Mouse (Mus musculus) intestine, embryonic 14.5 days (tissue): ENCODE results near the gene Ints11. TPM values are rescaled to one million over a fixed set of nuclear protein-coding genes. Genes with fewer than 3 reads are reported as not detected.

ENCODE experiments used
- ATAC-seq: fragments of 200-750 bp; cut with Nextera tagmentation; replicated peaks from 2 replicates; pipeline ENCODE4 v1.8.0; 2017; ENCODE audit warnings: low read depth, moderate number of reproducible peaks, moderate TSS enrichment, moderate library complexity; ENCODE audit not compliant: low FRiP score, low TSS enrichment
- DNase-seq: peaks from one replicate; pipeline ENCODE4 v3.0.0-alpha.2; 2018; ENCODE audit warnings: low spot score
- H3K27ac ChIP-seq: fragments of 300-500 bp; sonication (generic); 2 replicates; pipeline ENCODE4 v1.5.1; 2014; ENCODE audit warnings: low read depth, mild to moderate bottlenecking, control low read depth
- H3K27me3 ChIP-seq: fragments of 300-500 bp; sonication (generic); replicated peaks from 2 replicates; pipeline ENCODE4 v1.6.1; 2014; ENCODE audit warnings: low read length, control low read depth; ENCODE audit not compliant: control insufficient read depth, insufficient read depth
- H3K36me3 ChIP-seq: fragments of 300-500 bp; sonication (generic); 2 replicates; pipeline ENCODE4 v1.6.1; 2014; ENCODE audit warnings: low read length, control low read depth; ENCODE audit not compliant: control insufficient read depth, insufficient read depth
- H3K4me1 ChIP-seq: fragments of 300-500 bp; sonication (generic); replicated peaks from 2 replicates; pipeline ENCODE4 v1.6.1; 2014; ENCODE audit warnings: low read length, control low read depth, mixed read lengths; ENCODE audit not compliant: control insufficient read depth, insufficient read depth
- H3K4me2 ChIP-seq: fragments of 300-500 bp; sonication (generic); 2 replicates; pipeline ENCODE4 v1.6.1; 2014; ENCODE audit warnings: low read length
- H3K4me3 ChIP-seq: fragments of 300-500 bp; sonication (generic); 2 replicates; pipeline ENCODE4 v1.5.1; 2014; ENCODE audit warnings: low read depth, low read length, control low read depth, mixed read lengths
- H3K9ac ChIP-seq: fragments of 300-500 bp; sonication (generic); 2 replicates; pipeline ENCODE4 v1.6.1; 2014; ENCODE audit warnings: mild to moderate bottlenecking, low read length
- H3K9me3 ChIP-seq: fragments of 300-500 bp; sonication (generic); 2 replicates; pipeline ENCODE4 v1.6.1; 2016; ENCODE audit warnings: low read length, control low read depth; ENCODE audit not compliant: control insufficient read depth
- WGBS: fragments of 180-500 bp; shearing (Covaris S2); extraction: QIAGEN DNeasy Blood & Tissue Kit; methylation state at CpG from one replicate; pipeline ENCODE4 v1.1.7; 2014; 5-methylcytosine and 5-hydroxymethylcytosine counted together
- polyA plus RNA-seq: library from polyadenylated mRNA; unstranded; fragments of >200 nt; fragmentation: Nextera tagmentation; extraction: Ambion mirVana; gene quantifications from 2 replicates; pipeline ENCODE4 v1.2.1, GENCODE M21; 2014

Ints11 gene
- polyA plus RNA-seq: 69.3 and 76.4 TPM in 2 replicates

GRCm38 (mm10) chr4:155869317-155870033 is at the start of gene Ints11, which contains the start of gene Cptp:
Ints11 (plus strand) TSS chr4:155869546.
Cptp (minus strand) TSS chr4:155869440.
- H3K9me3 ChIP-seq: no peaks in the 10 kb centered on the region
- H3K36me3 ChIP-seq: peaks cover 47% of the 10 kb centered on the region
- peaks cover 17% of the 10 kb centered on the region for H3K4me1 ChIP-seq
- H3K4me2 ChIP-seq: peak within 1 kb of the TSS; percentile 88
- under 1% methylated on average over 63 of the region's 63 CpGs for WGBS
- ATAC-seq (peak; percentile 94), DNase-seq (peak; percentile 94)
- peak within 1 kb of the TSS; percentile 73 for H3K4me3 ChIP-seq
- H3K27me3 ChIP-seq: no peaks in the 10 kb centered on the region
- peak within 1 kb of the TSS; percentile 71 for H3K9ac ChIP-seq
- peak within 1 kb of the TSS; percentile 54 for H3K27ac ChIP-seq

GRCm38 (mm10) chr4:155821025-155821424 is 48.3 kb upstream of the Ints11 start:
- Histone ChIP-seq H3K27me3 (no peaks in the 10 kb centered on the region), H3K9me3 (no peaks in the 10 kb centered on the region), H3K4me3 (no peak overlapping the region), H3K9ac (no peak overlapping the region), H3K36me3 (peaks cover 97% of the 10 kb centered on the region), H3K27ac (no peak overlapping the region), H3K4me1 (no peaks in the 10 kb centered on the region), H3K4me2 (no peak overlapping the region)
- ATAC-seq: no peak
- 72% methylated on average over 7 of the region's 7 CpGs for WGBS
- no peak for DNase-seq

- Histone ChIP-seq H3K27ac (no peak overlapping the region), H3K9ac (no peak overlapping the region), H3K36me3 (peaks cover 90% of the 10 kb centered on the region), H3K27me3 (no peaks in the 10 kb centered on the region), H3K4me3 (no peak overlapping the region), H3K9me3 (no peaks in the 10 kb centered on the region), H3K4me2 (no peak overlapping the region), H3K4me1 (no peaks in the 10 kb centered on the region)
- 94% methylated on average over 16 of the region's 16 CpGs for WGBS
- DNase-seq: no peak
- ATAC-seq: no peak
These were observed 45.9 kb upstream of the Ints11 start for GRCm38 (mm10) chr4:155823443-155823842.

GRCm38 (mm10) chr4:155829866-155830265 is 39.5 kb upstream of the Ints11 start:
- peaks cover 19% of the 10 kb centered on the region for H3K4me1 ChIP-seq
- no peaks in the 10 kb centered on the region for H3K9me3 ChIP-seq
- WGBS: 92% methylated on average over 4 of the region's 4 CpGs
- H3K9ac ChIP-seq: no peak overlapping the region
- ATAC-seq (no peak), DNase-seq (no peak)
- H3K27me3 ChIP-seq: no peaks in the 10 kb centered on the region
- H3K36me3 ChIP-seq: peaks cover 33% of the 10 kb centered on the region
- no peak overlapping the region for H3K4me3 ChIP-seq
- H3K27ac ChIP-seq: no peak overlapping the region
- no peak overlapping the region for H3K4me2 ChIP-seq

- ATAC-seq: no peak
- no peaks in the 10 kb centered on the region for H3K27me3 ChIP-seq
- no peak overlapping the region; the same call in 1 of the 2 replicates for H3K27ac ChIP-seq
- H3K4me3 ChIP-seq: peak overlapping the region; percentile 87
- H3K36me3 ChIP-seq: peaks cover 25% of the 10 kb centered on the region
- peak overlapping the region; percentile 95 for H3K4me2 ChIP-seq
- no peaks in the 10 kb centered on the region for H3K9me3 ChIP-seq
- WGBS: 50% methylated on average over 8 of the region's 8 CpGs
- no peak for DNase-seq
- peak overlapping the region; percentile 37; the same call in 1 of the 2 replicates for H3K9ac ChIP-seq
- H3K4me1 ChIP-seq: peaks cover 19% of the 10 kb centered on the region
These were observed 38.8 kb upstream of the Ints11 start for GRCm38 (mm10) chr4:155830596-155830995.

GRCm38 (mm10) chr4:155831205-155831766 is 38.1 kb upstream of the Ints11 start, which contains the start of gene Aurkaip1:
Aurkaip1 (plus strand) TSS chr4:155831272.
- peak within 1 kb of the TSS; percentile 87 for H3K4me3 ChIP-seq
- peaks cover 19% of the 10 kb centered on the region for H3K4me1 ChIP-seq
- H3K36me3 ChIP-seq: peaks cover 23% of the 10 kb centered on the region
- H3K9ac ChIP-seq: peak within 1 kb of the TSS; percentile 77
- under 1% methylated on average over 49 of the region's 49 CpGs for WGBS
- DNase-seq: peak; percentile 98
- H3K27me3 ChIP-seq: no peaks in the 10 kb centered on the region
- peak; percentile 91 for ATAC-seq
- peak within 1 kb of the TSS; percentile 95 for H3K4me2 ChIP-seq
- no peaks in the 10 kb centered on the region for H3K9me3 ChIP-seq
- H3K27ac ChIP-seq: peak within 1 kb of the TSS; percentile 72

GRCm38 (mm10) chr4:155831831-155832230 is 37.5 kb upstream of the Ints11 start:
- H3K9ac ChIP-seq: peak overlapping the region; percentile 77
- H3K27me3 ChIP-seq: no peaks in the 10 kb centered on the region
- peak overlapping the region; percentile 72 for H3K27ac ChIP-seq
- H3K4me3 ChIP-seq: peak overlapping the region; percentile 87
- peak overlapping the region; percentile 95 for H3K4me2 ChIP-seq
- no peak; the same call in 1 of the 2 replicates for ATAC-seq
- H3K9me3 ChIP-seq: no peaks in the 10 kb centered on the region
- WGBS: under 1% methylated on average over 25 of the region's 25 CpGs
- H3K4me1 ChIP-seq: peaks cover 19% of the 10 kb centered on the region
- DNase-seq: no peak
- H3K36me3 ChIP-seq: peaks cover 17% of the 10 kb centered on the region

GRCm38 (mm10) chr4:155832321-155832720 is 37.0 kb upstream of the Ints11 start:
- Histone ChIP-seq H3K4me2 (peak overlapping the region; percentile 95), H3K36me3 (peaks cover 14% of the 10 kb centered on the region), H3K27me3 (no peaks in the 10 kb centered on the region), H3K4me3 (peak overlapping the region; percentile 87), H3K9me3 (no peaks in the 10 kb centered on the region), H3K4me1 (peaks cover 21% of the 10 kb centered on the region), H3K27ac (no peak overlapping the region), H3K9ac (peak overlapping the region; percentile 77)
- WGBS: 61% methylated on average over 10 of the region's 10 CpGs
- ATAC-seq (no peak), DNase-seq (no peak)
